Mouse (Mus musculus): ENCODE results near the gene Ccdc189.

- TF ChIP-seq CTCF (IDR thresholded peaks at IDR 0.05; ENCODE audit: low read depth) (no peak), EP300 (optimal IDR thresholded peaks at IDR 0.05) (no peak)
Observed at GRCm38 (mm10) chr7:127596747-127597146, 8.4 kb upstream of the Ccdc189 start.
